Mouse (Mus musculus) small intestine, adult 2 months (tissue): Measurements from ENCODE around the gene Fbln2. TPM values are rescaled to one million over a fixed set of nuclear protein-coding genes. Genes with fewer than 3 reads are reported as not detected.
A peak's percentile ranks its signal among the peaks of the same experiment; 100 is the strongest.

ENCODE experiments used
- H3K27ac ChIP-seq: fragments of 200-500 bp; 2 replicates; pipeline ENCODE4 v1.5.1; 2012; ENCODE audit warnings: low read depth, low read length, control low read depth, inconsistent platforms; ENCODE audit not compliant: insufficient read depth
- H3K27me3 ChIP-seq: fragments of 200-500 bp; 2 replicates; pipeline ENCODE4 v1.6.1; 2012; ENCODE audit warnings: mild to moderate bottlenecking, moderate library complexity, low read length, inconsistent platforms; ENCODE audit not compliant: control insufficient read depth, insufficient read depth
- H3K36me3 ChIP-seq: fragments of 200-500 bp; 2 replicates; pipeline ENCODE4 v1.6.1; 2012; ENCODE audit warnings: mild to moderate bottlenecking, low read length, control low read depth, inconsistent platforms; ENCODE audit not compliant: control insufficient read depth, insufficient read depth
- H3K4me1 ChIP-seq: fragments of 200-500 bp; 2 replicates; pipeline ENCODE4 v1.6.1; 2012; ENCODE audit warnings: low read length, inconsistent platforms, mixed read lengths; ENCODE audit not compliant: control insufficient read depth, insufficient read depth, insufficient read length
- H3K4me3 ChIP-seq: fragments of 200-500 bp; 2 replicates; pipeline ENCODE4 v1.5.1; 2012; ENCODE audit warnings: low read depth, mild to moderate bottlenecking, control low read depth, inconsistent platforms, low read length, moderate library complexity
- CTCF ChIP-seq: fragments of 200-500 bp; IDR thresholded peaks from 2 replicates; pipeline ENCODE4 v1.5.1; 2012; ENCODE audit warnings: low read depth, mild to moderate bottlenecking, control low read depth, inconsistent platforms, low read length, moderate library complexity, mixed read lengths; ENCODE audit not compliant: insufficient replicate concordance, insufficient read length; ENCODE audit errors: extremely low read depth
- POLR2A ChIP-seq: fragments of 200-500 bp; IDR thresholded peaks from 2 replicates; pipeline ENCODE4 v1.6.1; 2012; ENCODE audit warnings: low read depth, mild to moderate bottlenecking, control low read depth, inconsistent platforms, low read length, moderate library complexity
- WGBS: fragments of 180-500 bp; shearing (Covaris S2); methylation state at CpG from one replicate; pipeline ENCODE4 v1.1.7; 2018; 5-methylcytosine and 5-hydroxymethylcytosine counted together
- polyA plus RNA-seq: library from polyadenylated mRNA; depleted of rRNA; stranded (reverse); fragments of >200 nt; gene quantifications from 2 replicates; pipeline ENCODE4 v1.2.3, GENCODE M21; 2012

Fbln2 gene
- polyA plus RNA-seq, 1 experiment, result 19.6 TPM

DNA sequence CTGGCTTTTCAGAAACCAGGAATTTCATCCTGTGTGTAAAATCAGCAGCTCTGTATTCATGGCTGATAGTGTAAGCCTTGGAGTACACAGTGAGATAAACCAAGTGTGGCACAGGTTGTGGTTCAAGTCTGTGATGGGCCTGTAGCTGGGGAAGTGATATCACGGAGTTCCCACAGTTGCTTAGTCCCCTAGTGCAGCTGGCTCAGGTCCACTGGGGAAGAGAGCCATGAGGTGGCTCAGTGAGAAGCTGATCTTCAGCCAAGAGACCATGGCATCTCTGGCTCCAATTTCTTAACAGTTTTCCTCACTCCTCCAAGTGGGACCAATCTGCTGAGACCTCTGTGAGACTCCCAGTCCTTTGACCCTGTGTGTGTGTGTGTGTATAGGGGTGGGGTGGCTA is 54.4 kb downstream of the Fbln2 start:
- Histone ChIP-seq H3K27ac (no peak overlapping the region), H3K4me1 (no peaks in the 10 kb centered on the region), H3K36me3 (no peaks in the 10 kb centered on the region), H3K27me3 (no peaks in the 10 kb centered on the region), H3K4me3 (no peak overlapping the region)
- TF ChIP-seq CTCF, result no peak
- TF ChIP-seq POLR2A, result no peak
- WGBS, result 66% methylated on average over 1 of the region's 1 CpGs

DNA sequence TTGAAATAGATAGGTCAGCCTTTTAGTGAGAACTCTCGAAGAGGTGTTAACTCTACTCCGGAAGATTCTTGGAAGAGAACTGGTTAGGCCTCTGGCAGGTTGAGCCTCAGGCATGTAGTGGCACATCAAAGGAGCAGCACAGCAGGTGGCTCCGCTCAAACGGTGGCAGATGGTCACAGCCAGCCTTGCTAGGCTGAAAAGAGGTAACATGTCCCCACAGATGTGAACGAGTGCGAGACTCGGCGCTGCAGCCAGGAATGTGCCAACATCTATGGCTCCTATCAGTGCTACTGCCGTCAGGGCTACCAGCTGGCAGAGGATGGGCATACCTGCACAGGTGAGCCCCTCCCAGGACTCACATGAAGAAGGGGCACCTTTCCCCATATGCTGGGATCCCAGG is 56.1 kb downstream of the Fbln2 start:
- no peak for TF ChIP-seq POLR2A
- no peak for TF ChIP-seq CTCF
- no peaks in the 10 kb centered on the region for H3K36me3 ChIP-seq
- WGBS, result 54% methylated on average over 9 of the region's 9 CpGs

DNA sequence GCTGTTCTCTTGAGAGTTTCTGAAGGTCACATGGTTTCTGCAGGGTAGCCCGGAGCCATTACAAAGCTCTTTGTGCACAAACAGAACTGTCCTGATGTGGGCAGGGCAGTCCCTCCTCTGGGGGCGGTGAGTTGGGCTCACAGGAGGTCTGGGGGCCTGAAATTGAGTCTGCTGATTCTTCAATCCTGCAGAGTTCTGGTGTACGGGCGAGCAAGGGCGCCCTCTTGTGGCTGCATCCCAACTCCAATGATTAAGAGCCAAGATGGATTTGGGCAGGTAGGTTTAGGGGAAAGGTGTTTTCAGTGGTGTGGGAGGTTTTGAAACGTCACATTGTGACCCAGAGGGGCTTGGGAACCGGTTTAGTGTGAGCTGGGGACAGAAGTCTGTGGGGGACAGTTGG is 65.3 kb downstream of the Fbln2 start:
- Histone ChIP-seq H3K27ac (no peak overlapping the region), H3K36me3 (no peaks in the 10 kb centered on the region), H3K27me3 (no peaks in the 10 kb centered on the region), H3K4me1 (no peaks in the 10 kb centered on the region), H3K4me3 (no peak overlapping the region)
- 1% methylated on average over 7 of the region's 7 CpGs for WGBS
- TF ChIP-seq POLR2A (no peak), CTCF (peak; percentile 90; the same call in 1 of the 2 replicates)

More for the DNA sequence above, 56.1 kb downstream of the Fbln2 start:
- no peak overlapping the region for H3K27ac ChIP-seq
- no peaks in the 10 kb centered on the region for H3K4me1 ChIP-seq
- H3K4me3 ChIP-seq, result no peak overlapping the region
- H3K27me3 ChIP-seq, result no peaks in the 10 kb centered on the region

DNA sequence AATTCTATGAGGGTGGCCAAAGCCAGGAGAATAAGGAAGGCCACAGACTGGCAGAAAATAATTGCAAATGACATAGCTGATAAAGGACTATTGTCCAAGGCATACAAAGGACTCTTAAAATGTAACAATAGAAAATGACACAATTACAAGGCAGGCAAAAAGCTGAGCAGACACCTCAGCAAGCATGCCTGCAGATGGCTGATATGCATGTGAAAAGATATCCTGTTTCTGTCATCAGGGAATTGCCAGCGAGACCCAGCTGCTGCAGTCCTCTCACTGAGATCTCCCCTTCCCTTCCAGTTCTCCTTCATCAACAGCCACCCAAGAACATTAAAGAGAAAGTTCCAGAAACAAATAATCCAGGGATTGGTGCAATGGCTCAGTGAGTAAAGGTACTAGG is 66.0 kb downstream of the Fbln2 start:
- H3K36me3 ChIP-seq, result no peaks in the 10 kb centered on the region
- TF ChIP-seq POLR2A (no peak), CTCF (no peak)
- H3K4me1 ChIP-seq, result no peaks in the 10 kb centered on the region
- no peak overlapping the region for H3K27ac ChIP-seq
- H3K27me3 ChIP-seq, result no peaks in the 10 kb centered on the region
- 64% methylated on average over 1 of the region's 1 CpGs for WGBS
- no peak overlapping the region for H3K4me3 ChIP-seq

DNA sequence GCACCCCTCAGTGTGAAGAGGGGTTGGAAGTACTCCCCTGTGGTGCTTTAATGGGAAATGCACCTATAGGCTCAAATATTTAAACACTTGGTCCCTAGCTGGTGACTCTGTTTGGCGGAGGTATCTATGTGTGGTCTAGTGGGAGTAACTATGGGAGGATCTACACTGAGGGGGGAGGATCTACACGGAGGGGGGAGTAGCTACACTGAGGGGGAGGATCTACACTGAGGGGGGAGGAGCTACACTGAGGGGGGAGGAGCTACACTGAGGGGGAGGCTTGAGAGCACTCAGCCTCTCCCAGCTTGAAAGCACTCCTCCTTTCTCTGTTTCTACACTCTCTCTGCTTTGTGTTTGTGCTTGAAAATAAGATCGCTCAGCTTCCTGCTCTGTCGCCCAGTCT is 67.2 kb downstream of the Fbln2 start:
- H3K27me3 ChIP-seq, result peaks cover 3% of the 10 kb centered on the region; the same call in 1 of the 2 replicates
- 20% methylated on average over 4 of the region's 4 CpGs for WGBS

DNA sequence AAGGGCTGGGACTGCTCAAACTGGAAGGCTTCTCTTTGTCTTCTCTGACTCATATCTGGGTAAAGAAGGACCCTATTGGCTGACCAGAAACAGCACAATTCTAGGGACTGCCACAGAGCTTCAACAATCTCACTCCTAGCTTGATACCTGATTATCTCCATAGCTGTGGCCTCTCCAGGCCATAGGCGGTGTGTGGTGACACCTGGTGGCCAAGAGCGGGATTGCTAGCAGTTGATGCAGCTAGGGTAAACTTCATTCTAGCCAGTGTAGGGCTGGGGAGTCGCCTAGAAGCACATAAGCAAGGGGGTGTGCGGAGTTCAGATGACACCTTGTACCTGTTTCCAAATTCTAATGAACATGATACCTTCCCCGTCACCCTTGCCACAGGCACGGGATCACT is 69.0 kb downstream of the Fbln2 start:
- H3K36me3 ChIP-seq, result no peaks in the 10 kb centered on the region
- no peak for TF ChIP-seq POLR2A
- TF ChIP-seq CTCF, result peak; percentile 95; the same call in 1 of the 2 replicates
- H3K27me3 ChIP-seq, result peaks cover 16% of the 10 kb centered on the region
- WGBS, result 2% methylated on average over 6 of the region's 6 CpGs
- H3K4me3 ChIP-seq, result no peak overlapping the region
- peaks cover 4% of the 10 kb centered on the region for H3K4me1 ChIP-seq
- H3K27ac ChIP-seq, result no peak overlapping the region

More for the DNA sequence above, 67.2 kb downstream of the Fbln2 start:
- Histone ChIP-seq H3K36me3 (no peaks in the 10 kb centered on the region), H3K4me1 (no peaks in the 10 kb centered on the region; the same call in 1 of the 2 replicates), H3K27ac (no peak overlapping the region), H3K4me3 (no peak overlapping the region)
- no peak for TF ChIP-seq POLR2A
- TF ChIP-seq CTCF, result no peak

DNA sequence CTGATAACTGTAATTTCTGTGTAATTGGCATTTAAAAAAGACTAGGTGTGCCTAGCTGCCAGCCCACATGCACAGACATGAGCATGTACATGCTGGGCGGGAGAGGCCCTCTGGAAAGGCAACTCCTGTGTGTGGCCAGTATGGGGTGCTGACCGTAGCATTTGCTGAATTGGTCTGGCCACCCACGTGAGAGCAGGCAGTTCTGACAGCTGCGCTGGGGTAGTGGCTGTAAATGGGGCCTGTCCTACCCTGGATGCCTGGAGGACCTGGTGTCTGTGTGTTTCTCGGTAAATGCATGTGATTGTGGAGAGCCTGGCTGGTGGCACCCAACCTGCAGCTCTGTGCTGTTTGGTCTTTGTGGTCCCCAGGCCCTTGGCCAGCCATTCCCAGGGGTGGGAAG is 69.5 kb downstream of the Fbln2 start:
- no peaks in the 10 kb centered on the region for H3K36me3 ChIP-seq
- TF ChIP-seq POLR2A (no peak), CTCF (no peak)
- H3K4me1 ChIP-seq, result peaks cover 4% of the 10 kb centered on the region
- H3K27me3 ChIP-seq, result peaks cover 19% of the 10 kb centered on the region
- H3K27ac ChIP-seq, result no peak overlapping the region
- no peak overlapping the region for H3K4me3 ChIP-seq
- 66% methylated on average over 5 of the region's 5 CpGs for WGBS

DNA sequence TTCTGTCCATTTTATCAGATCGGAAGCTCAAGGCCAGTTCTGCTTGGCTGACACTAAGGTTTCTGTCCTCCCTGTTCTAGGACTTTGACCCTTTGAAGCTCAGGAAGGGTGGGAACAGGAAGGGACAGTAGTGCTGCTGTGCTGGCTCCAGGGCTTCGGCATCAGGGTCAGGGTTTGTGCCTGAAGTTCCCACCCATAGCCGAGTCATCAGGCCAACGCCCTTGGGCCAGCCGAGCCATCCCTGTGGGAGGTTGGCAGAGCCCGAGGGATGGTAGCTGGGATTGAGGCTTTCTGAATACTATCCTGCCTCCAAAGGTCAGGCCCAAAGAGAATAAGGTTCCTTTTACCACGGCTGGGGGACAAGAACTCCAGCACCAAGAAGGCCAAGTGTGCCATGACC is 70.8 kb downstream of the Fbln2 start:
- peaks cover 4% of the 10 kb centered on the region for H3K4me1 ChIP-seq
- H3K36me3 ChIP-seq, result no peaks in the 10 kb centered on the region
- 37% methylated on average over 7 of the region's 7 CpGs for WGBS
- H3K27me3 ChIP-seq, result peaks cover 19% of the 10 kb centered on the region
- H3K27ac ChIP-seq, result no peak overlapping the region
- TF ChIP-seq POLR2A, result no peak
- TF ChIP-seq CTCF, result no peak
- no peak overlapping the region for H3K4me3 ChIP-seq
